Mouse (Mus musculus) hindbrain, embryonic 15.5 days (tissue): ENCODE measurements around the gene Hsf2bp. TPM values are rescaled to one million over a fixed set of nuclear protein-coding genes. Genes with fewer than 3 reads are reported as not detected.

Experiments used
- ATAC-seq: fragments of 200-750 bp; cut with Nextera tagmentation; 2 replicates; pipeline ENCODE4 v1.8.0; 2017; ENCODE audit warnings: low read depth, moderate number of reproducible peaks, moderate TSS enrichment; ENCODE audit not compliant: low FRiP score
- H3K27ac ChIP-seq: fragments of 300-500 bp; sonication (generic); replicated peaks from 2 replicates; pipeline ENCODE4 v1.5.1; 2015; ENCODE audit warnings: mild to moderate bottlenecking, inconsistent platforms
- H3K27me3 ChIP-seq: fragments of 300-500 bp; sonication (generic); 2 replicates; pipeline ENCODE4 v1.6.1; 2015; ENCODE audit warnings: control low read depth, inconsistent platforms
- H3K36me3 ChIP-seq: fragments of 300-500 bp; sonication (generic); 2 replicates; pipeline ENCODE4 v1.6.1; 2015; ENCODE audit warnings: control low read depth, inconsistent platforms
- H3K4me1 ChIP-seq: fragments of 300-500 bp; sonication (generic); replicated peaks from 2 replicates; pipeline ENCODE4 v1.6.1; 2015; ENCODE audit warnings: control low read depth, inconsistent platforms
- H3K4me2 ChIP-seq: fragments of 300-500 bp; sonication (generic); 2 replicates; pipeline ENCODE4 v1.6.1; 2015; ENCODE audit warnings: moderate library complexity, mild to moderate bottlenecking, inconsistent platforms
- H3K4me3 ChIP-seq: fragments of 300-500 bp; sonication (generic); 2 replicates; pipeline ENCODE4 v1.5.1; 2015; ENCODE audit warnings: mild to moderate bottlenecking, inconsistent platforms
- H3K9ac ChIP-seq: fragments of 300-500 bp; sonication (generic); 2 replicates; pipeline ENCODE4 v1.6.1; 2015; ENCODE audit warnings: inconsistent platforms
- H3K9me3 ChIP-seq: fragments of 300-500 bp; sonication (generic); 2 replicates; pipeline ENCODE4 v1.6.1; 2016; ENCODE audit warnings: control low read depth, inconsistent platforms
- WGBS: fragments of 180-500 bp; shearing (Covaris S2); methylation state at CpG from one replicate; pipeline ENCODE4 v1.1.7; 2015; 5-methylcytosine and 5-hydroxymethylcytosine counted together
- polyA plus RNA-seq: library from polyadenylated mRNA; unstranded; fragments of >200 nt; fragmentation: Nextera tagmentation; extraction: Ambion mirVana; gene quantifications from 2 replicates; pipeline ENCODE4 v1.2.1, GENCODE M21; 2015

Hsf2bp gene
- polyA plus RNA-seq, 1 experiment from 2014 or later, result 0.48 TPM

DNA sequence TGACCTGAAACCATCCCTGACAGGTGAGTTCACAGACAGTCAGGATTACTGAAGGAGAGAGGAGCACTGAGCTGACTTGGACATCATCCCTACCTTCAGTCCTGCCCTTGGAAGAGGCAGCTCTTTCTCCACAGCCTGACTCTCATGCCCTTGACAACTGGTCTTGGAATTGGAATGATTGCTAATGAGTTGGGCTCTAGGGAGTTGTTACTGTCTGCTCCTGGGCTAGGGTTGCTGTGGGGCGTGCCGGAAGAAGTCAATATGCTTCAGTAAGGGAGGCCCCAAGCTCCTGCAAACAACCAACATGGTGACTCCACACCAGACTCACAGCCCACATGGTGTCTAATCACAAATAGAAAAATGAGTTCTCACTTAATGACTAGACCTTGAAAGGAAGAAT lies 21.7 kb upstream of the Hsf2bp start:
- Histone ChIP-seq H3K4me1 (no peaks in the 10 kb centered on the region), H3K27ac (no peak overlapping the region)

DNA sequence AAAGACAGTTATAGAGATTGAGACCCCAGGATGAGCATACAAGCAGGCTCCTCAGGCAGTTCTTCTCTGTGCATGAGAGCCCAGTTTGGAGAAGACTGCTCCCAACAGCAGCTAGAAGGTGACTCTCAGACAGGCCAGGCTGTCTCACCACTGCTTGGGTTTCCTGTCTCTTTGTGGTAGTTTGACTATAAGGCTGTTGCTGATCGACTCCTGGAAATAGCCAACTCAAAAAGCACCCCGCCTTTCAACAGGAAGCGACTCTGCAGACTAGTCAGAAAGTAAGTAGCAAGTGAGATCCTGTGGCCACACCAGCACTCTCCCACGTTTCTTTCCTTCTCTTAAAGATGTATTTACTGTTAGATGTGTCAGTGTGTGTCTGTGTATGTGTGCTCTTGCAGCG lies 17.5 kb upstream of the Hsf2bp start:
- Histone ChIP-seq H3K4me2 (no peak overlapping the region), H3K9me3 (no peaks in the 10 kb centered on the region), H3K4me3 (no peak overlapping the region), H3K27ac (no peak overlapping the region), H3K4me1 (no peaks in the 10 kb centered on the region), H3K9ac (no peak overlapping the region), H3K27me3 (no peaks in the 10 kb centered on the region), H3K36me3 (peaks cover 65% of the 10 kb centered on the region)
- WGBS, result 89% methylated on average over 5 of the region's 5 CpGs
- ATAC-seq, result no peak

More for the DNA sequence above, 21.7 kb upstream of the Hsf2bp start:
- ATAC-seq, result no peak
- WGBS, result 66% methylated on average over 2 of the region's 2 CpGs
- H3K9ac ChIP-seq, result no peak overlapping the region
- no peak overlapping the region for H3K4me2 ChIP-seq
- no peak overlapping the region for H3K4me3 ChIP-seq
- peaks cover 71% of the 10 kb centered on the region for H3K36me3 ChIP-seq
- no peaks in the 10 kb centered on the region for H3K9me3 ChIP-seq
- H3K27me3 ChIP-seq, result no peaks in the 10 kb centered on the region

DNA sequence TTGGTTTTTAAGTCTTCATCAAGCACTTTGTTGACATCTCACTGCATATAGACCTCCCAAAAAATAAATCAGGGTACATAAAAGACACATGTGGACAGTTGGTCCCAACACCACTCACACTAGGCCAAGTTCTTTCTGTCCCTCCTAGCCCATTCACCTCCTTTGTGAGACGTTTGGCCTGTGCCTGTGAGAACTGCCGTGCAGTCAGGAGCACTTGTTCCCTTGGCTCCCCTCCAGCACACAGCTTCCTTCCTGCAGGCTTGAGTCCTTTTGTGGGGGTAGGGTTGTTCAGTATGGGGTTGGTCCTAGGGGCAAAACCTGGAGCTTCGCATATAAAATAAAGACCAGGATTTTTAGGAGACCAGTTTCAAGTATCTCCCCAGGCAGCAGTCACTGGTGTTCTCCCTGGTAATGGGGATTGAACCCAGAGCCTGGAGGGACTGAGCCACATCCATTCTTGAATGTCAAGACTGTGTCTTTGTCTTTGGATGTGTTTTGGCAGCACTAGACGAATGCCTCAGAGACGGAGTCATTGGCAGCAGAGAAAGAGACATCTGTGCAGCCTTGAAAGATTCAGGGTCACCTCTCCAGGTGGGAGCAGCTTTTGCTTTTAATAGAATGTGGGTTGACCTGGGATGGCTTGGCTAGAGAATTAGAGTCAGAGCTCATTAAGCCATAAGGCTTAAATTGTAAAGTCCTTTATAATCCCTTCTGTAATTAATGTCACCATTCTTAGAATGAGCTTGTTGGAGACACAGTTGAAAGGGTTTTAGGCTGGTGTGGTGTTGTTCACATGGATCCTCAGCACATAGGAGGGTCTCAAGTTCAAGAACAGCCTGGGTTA lies 16.3 kb upstream of the Hsf2bp start:
- no peak overlapping the region for H3K27ac ChIP-seq
- no peak overlapping the region for H3K4me2 ChIP-seq
- H3K36me3 ChIP-seq, result peaks cover 56% of the 10 kb centered on the region
- 59% methylated on average over 5 of the region's 5 CpGs for WGBS
- no peak overlapping the region for H3K9ac ChIP-seq
- H3K9me3 ChIP-seq, result no peaks in the 10 kb centered on the region
- 0 out of 2 replicates have a peak, but pooled peaks have one; percentile 51 for ATAC-seq
- no peaks in the 10 kb centered on the region for H3K4me1 ChIP-seq
- no peaks in the 10 kb centered on the region for H3K27me3 ChIP-seq
- H3K4me3 ChIP-seq, result no peak overlapping the region

DNA sequence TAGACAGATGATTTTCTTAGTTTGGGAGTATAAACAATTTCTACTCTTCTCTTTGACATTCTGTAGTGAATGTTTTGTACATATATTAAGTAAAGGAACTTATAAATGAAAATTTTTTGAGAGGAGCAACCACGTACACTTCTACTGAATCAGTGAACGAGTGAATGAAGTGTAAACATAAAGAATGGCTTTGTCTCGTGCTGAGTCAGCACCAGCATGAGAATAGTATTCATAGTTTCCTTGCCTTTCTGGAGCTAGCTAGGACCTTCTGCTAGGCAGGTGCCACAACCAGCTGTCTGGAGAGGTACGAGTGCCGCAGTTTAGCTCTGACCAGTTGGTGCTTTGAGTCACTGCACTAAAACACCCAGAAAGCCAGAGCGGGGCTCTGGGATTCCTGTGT lies 14.5 kb upstream of the Hsf2bp start:
- H3K27me3 ChIP-seq, result no peaks in the 10 kb centered on the region
- H3K27ac ChIP-seq, result no peak overlapping the region
- no peak overlapping the region for H3K4me3 ChIP-seq
- no peaks in the 10 kb centered on the region for H3K9me3 ChIP-seq
- no peak overlapping the region for H3K4me2 ChIP-seq
- WGBS, result 94% methylated on average over 6 of the region's 6 CpGs
- ATAC-seq, result no peak
- no peak overlapping the region for H3K9ac ChIP-seq
- peaks cover 49% of the 10 kb centered on the region for H3K36me3 ChIP-seq
- H3K4me1 ChIP-seq, result no peaks in the 10 kb centered on the region

DNA sequence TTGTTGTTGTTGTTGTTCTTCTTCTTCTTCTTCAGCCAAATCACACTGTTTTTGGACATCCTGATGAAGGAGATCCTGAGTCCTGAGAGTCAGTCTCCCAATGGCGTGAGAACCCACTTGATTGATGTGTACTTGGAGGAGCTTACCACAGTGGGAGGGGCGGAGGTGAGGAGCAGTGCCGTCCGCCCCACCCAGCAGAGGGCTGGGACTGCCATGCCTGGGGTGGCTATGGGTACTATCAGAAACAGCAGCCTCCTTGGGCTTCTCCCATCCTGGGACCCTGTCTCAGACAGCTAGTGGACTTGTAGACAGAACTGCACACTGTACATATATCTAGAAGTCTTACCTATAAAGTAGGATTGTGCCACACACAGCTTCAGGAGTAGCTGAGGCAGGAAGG lies 13.8 kb upstream of the Hsf2bp start:
- H3K36me3 ChIP-seq, result peaks cover 42% of the 10 kb centered on the region
- 84% methylated on average over 4 of the region's 4 CpGs for WGBS
- H3K4me2 ChIP-seq, result no peak overlapping the region
- H3K4me3 ChIP-seq, result no peak overlapping the region
- no peaks in the 10 kb centered on the region for H3K27me3 ChIP-seq
- H3K27ac ChIP-seq, result no peak overlapping the region
- H3K9me3 ChIP-seq, result no peaks in the 10 kb centered on the region
- ATAC-seq, result no peak
- no peak overlapping the region for H3K9ac ChIP-seq
- H3K4me1 ChIP-seq, result no peaks in the 10 kb centered on the region

DNA sequence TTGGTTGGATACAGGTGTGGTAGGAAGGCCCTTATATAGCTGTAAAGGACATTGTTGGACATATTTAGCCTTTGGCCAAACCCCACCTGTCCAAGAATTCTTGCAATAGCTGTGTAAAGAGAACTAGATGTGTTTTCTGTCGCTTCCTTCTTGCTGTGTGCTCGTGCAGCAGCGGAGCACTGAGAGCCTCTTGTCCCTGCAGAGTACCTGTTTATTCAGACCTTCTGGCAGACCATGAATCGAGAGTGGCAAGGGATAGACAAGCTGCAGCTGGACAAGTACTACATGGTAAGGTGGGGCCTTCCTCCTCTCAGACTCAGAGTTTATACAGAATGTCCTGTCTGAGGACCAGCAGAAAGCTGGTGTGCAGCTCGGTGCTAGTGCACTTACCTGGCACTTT lies 12.2 kb upstream of the Hsf2bp start:
- Histone ChIP-seq H3K9ac (no peak overlapping the region), H3K27me3 (no peaks in the 10 kb centered on the region), H3K4me1 (no peaks in the 10 kb centered on the region), H3K4me3 (no peak overlapping the region), H3K9me3 (no peaks in the 10 kb centered on the region), H3K27ac (no peak overlapping the region), H3K4me2 (no peak overlapping the region), H3K36me3 (peaks cover 33% of the 10 kb centered on the region)
- no peak for ATAC-seq
- WGBS, result 94% methylated on average over 5 of the region's 5 CpGs

DNA sequence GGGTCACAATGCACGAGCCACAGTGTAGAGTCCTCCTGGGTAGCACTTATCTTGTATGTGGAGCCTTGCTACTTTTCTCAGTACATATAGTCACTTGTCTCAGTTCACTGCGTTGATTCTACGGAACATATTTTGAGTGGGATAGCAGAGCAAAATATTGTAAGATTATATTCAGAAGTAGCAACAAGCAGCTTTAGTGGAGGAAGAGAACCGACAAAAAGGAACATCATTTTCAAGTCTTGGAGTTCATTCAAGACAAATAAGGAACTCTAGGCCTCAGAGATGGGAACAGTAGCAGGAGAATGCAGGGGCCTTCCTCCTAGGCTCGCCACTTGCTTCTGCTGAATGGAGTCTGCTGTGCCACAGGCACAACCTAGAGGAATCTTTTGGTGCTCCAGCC lies 10.4 kb upstream of the Hsf2bp start:
- ATAC-seq, result no peak
- 93% methylated on average over 5 of the region's 5 CpGs for WGBS

DNA sequence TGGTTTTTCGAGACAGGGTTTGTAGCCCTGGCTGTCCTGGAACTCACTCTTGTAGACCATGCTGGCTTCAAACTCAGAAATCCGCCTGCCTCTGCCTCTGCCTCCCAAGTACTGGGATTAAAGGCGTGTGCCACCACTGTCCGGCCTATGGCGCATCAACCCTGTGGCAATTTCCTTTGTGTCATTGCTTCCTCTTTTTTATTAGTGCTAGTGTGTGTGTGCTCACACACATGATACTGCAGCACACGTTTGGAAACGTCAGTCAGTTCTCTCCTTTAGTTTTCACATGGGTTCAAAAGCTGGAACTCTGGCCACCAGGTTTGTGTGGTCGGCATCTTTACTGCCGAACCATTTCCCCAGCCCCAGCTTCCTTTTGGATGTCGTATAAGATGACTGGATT lies 4.1 kb upstream of the Hsf2bp start:
- Histone ChIP-seq H3K27ac (no peak overlapping the region), H3K4me2 (no peak overlapping the region), H3K4me1 (peaks cover 27% of the 10 kb centered on the region), H3K4me3 (no peak overlapping the region), H3K9me3 (no peaks in the 10 kb centered on the region), H3K9ac (no peak overlapping the region), H3K27me3 (no peaks in the 10 kb centered on the region), H3K36me3 (no peaks in the 10 kb centered on the region)
- WGBS, result 88% methylated on average over 10 of the region's 10 CpGs
- no peak for ATAC-seq

More for the DNA sequence above, 10.4 kb upstream of the Hsf2bp start:
- no peak overlapping the region for H3K4me3 ChIP-seq
- H3K9me3 ChIP-seq, result no peaks in the 10 kb centered on the region
- H3K4me1 ChIP-seq, result no peaks in the 10 kb centered on the region
- H3K36me3 ChIP-seq, result peaks cover 30% of the 10 kb centered on the region
- no peaks in the 10 kb centered on the region for H3K27me3 ChIP-seq
- no peak overlapping the region for H3K9ac ChIP-seq
- no peak overlapping the region for H3K27ac ChIP-seq
- no peak overlapping the region for H3K4me2 ChIP-seq

DNA sequence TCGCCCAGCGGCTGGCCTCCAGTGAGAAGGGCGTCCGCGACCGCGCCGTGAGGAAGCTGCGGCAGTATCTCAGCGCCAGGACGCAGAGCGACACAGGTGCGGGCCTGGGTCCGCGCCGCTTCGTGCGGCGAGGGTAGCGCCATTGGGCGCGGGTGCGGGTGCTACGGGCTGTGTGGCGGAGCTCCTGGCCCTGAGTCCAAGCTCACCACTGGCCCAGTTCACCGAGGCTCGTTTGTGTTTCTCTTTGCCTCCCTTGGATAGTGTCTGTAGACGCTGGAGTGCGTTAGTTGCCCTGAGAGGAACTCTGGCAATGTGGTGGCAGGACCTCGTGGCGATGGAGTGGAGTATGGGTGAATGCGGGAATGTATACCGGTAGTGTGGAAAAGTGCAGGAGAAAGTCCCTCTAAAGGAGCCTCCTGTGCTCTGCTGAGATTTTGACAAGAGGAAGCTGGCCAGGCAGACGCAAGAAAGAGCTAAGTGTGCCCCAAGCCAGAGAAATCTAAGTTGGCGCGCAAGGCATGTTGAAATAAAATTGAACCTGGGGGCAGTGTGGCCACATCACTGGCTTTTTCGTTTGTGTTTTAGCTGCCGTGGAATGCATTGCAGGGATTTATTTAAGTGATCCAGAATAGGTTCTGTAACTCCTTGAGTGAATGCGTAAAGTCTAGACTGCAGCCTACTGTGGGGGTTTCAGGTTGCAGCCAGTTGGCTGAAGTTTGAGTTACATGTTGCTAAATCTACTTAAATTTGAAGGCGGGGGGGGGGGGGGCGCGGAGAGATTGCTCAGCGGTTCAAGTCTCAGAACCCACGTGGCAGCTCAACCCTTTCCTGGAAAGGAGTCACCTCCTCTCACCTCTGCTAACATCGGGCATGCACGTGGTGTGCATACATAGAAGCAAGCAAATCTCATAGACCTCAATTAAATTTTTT lies 625 bp upstream of the Hsf2bp start:
- Histone ChIP-seq H3K9ac (peak overlapping the region; percentile 74), H3K9me3 (no peaks in the 10 kb centered on the region), H3K36me3 (no peaks in the 10 kb centered on the region), H3K27ac (peak overlapping the region; percentile 84), H3K4me1 (peaks cover 27% of the 10 kb centered on the region), H3K4me2 (peak overlapping the region; percentile 92), H3K4me3 (peak overlapping the region; percentile 80), H3K27me3 (no peaks in the 10 kb centered on the region)
- under 1% methylated on average over 46 of the region's 46 CpGs for WGBS
- peak; percentile 80 for ATAC-seq

DNA sequence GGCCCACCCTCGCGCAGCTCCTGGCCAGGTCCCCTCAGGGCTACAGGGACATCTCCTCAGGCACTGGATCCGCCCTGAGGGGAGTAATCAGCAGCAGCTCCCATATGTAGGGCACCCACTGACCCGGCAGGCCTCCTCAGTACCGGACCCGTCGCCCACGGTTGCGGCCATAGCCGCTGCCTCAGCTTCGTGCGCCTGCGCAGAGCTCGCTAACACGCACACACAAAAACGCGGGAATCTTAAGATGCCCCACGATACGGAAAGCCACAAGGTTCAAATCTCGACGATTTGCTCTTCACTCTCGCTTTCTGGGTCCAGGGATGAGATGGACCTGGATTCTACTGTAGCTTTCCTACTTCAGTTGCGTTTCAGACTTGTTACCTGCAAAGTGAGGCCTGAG lies 1.8 kb downstream of the Hsf2bp start:
- Histone ChIP-seq H3K4me2 (no peak overlapping the region), H3K4me1 (peaks cover 27% of the 10 kb centered on the region), H3K27ac (no peak overlapping the region), H3K36me3 (no peaks in the 10 kb centered on the region), H3K4me3 (no peak overlapping the region), H3K27me3 (no peaks in the 10 kb centered on the region), H3K9ac (no peak overlapping the region), H3K9me3 (no peaks in the 10 kb centered on the region)
- WGBS, result 85% methylated on average over 23 of the region's 23 CpGs
- no peak for ATAC-seq

DNA sequence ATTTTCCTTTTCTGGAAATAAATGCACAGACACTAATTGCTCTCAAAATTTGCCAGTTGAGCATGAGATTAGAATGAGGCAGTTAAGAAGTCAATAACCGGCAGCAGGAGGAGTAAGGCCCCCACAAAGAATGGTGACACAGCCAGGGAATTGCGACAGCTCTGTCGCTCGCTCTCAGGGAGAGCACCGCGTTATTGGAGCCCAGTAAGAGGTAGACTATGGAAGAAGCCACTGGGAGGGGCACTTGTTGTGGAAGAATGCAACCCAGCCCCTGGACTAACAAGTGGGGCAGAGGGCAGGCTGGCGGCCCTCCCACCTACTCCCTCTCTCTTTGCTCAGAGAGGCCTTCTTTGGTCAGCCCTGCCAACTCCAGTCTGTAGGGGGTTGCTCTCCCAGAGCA lies 4.5 kb downstream of the Hsf2bp start:
- peaks cover 7% of the 10 kb centered on the region for H3K4me1 ChIP-seq
- no peak overlapping the region for H3K4me3 ChIP-seq
- no peak for ATAC-seq
- WGBS, result 29% methylated on average over 7 of the region's 7 CpGs
- H3K27ac ChIP-seq, result no peak overlapping the region
- no peak overlapping the region for H3K9ac ChIP-seq
- no peaks in the 10 kb centered on the region for H3K9me3 ChIP-seq
- no peaks in the 10 kb centered on the region for H3K36me3 ChIP-seq
- H3K27me3 ChIP-seq, result no peaks in the 10 kb centered on the region
- H3K4me2 ChIP-seq, result no peak overlapping the region

DNA sequence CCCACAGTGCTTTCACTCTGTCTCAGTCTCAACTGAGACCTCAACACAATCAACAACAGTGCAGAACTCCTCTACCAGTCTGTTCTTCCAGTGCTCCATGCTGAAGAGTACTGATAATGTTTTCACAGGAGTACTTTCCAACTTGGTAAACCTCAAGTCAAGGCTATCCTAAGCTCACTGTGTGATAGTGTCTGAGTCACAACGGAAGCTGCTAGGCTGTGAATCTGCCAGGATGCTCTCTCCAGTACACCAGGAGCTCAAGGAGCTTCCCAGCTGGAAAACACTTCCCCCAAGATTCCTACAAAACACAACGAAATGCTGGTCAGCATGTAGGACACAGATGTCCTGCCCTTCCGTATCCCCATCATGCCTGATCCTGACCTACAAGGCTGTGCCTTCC lies 7.8 kb downstream of the Hsf2bp start:
- no peaks in the 10 kb centered on the region for H3K36me3 ChIP-seq
- no peak overlapping the region for H3K4me2 ChIP-seq
- H3K27ac ChIP-seq, result no peak overlapping the region
- no peaks in the 10 kb centered on the region for H3K27me3 ChIP-seq
- H3K4me1 ChIP-seq, result no peaks in the 10 kb centered on the region
- no peak for ATAC-seq
- no peaks in the 10 kb centered on the region for H3K9me3 ChIP-seq
- WGBS, result 83% methylated on average over 3 of the region's 3 CpGs
- no peak overlapping the region for H3K9ac ChIP-seq
- no peak overlapping the region for H3K4me3 ChIP-seq
